Mouse (Mus musculus): Measurements from ENCODE around the gene Npy2r. TPM values are rescaled to one million over a fixed set of nuclear protein-coding genes. Genes with fewer than 3 reads are reported as not detected.

The Npy2r gene
- total RNA-seq (2014; rRNA removed) = 0.07 TPM in 1 of 2 replicates, not detected in the other
- not detected in 2 replicates for polyA plus RNA-seq (2012; rRNA removed)

DNA sequence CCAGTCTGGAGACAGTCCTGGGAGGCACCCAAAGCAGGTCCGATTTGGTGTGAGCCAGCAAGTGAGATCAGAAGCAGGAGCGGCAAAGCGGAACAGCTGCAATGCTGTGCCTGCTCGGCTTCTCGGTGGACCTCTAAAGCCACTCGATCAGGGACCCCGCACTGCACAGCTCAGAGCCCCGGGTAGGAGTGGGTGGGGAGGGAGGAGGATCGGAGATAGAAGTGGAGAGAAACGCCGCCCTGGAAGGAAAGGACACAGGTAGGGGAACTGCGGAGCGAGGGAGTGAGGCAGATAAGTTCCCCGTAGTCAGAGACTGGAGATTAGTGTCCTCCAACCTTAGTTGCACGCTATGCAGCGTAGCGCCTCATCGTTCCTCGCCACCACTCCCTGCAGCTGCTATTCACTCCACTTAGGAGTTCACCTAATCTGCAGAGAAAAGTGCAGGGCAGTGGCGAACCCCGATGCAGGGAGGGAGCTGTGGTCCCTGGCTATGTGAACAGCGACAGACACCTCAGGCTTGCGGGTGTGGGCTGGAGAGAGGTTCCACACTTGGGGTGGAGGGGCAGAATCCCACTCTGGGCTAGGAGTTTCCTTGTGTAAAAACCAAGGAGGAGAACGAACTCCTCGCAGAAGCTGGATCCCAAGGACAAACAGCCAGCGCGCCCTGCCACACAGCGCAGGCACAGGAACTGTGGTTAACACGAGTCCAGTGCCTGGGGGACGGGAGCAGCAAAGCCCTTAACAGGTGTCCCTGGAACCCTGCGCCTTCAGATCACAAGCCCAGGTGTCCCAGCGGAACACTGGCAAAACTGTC, at the start of gene Npy2r:
TSS of gene Npy2r (minus strand) at position 177 of the 814 bp plus-strand sequence.
- H3K4me3 ChIP-seq (ENCODE audit: insufficient read depth, low read depth, low read length) = no peak within 1 kb of the TSS

DNA sequence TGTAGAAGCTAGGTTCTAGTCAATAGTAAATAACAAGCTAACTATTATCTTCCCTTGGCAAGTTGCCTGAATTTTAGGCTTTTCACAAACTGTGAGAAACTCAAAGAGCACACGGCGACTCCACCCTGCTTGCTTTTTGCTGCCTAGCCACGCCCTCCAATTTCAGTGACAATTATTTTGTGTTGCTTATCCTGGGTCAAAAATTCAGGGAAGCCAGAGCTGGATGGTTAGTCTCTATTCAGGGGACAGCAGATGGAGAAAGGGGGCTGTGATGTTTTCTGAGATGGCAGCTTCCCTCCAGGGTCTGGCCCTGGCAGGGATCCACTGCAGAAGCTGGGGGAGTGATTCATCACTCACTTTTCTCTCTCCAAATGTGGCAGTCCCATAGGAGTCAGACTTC, 9.9 kb upstream of the Npy2r start:
- Histone ChIP-seq H3K36me3 (ENCODE audit: control insufficient read depth, insufficient read depth, low read length) (no peaks in the 10 kb centered on the region), H3K4me1 (ENCODE audit: control insufficient read depth, insufficient read depth, low read length) (no peaks in the 10 kb centered on the region)

More for the DNA sequence above, at the start of gene Npy2r:
- Histone ChIP-seq H3K4me1 (ENCODE audit: control insufficient read depth, insufficient read depth, low read length) (no peaks in the 10 kb centered on the region), H3K36me3 (ENCODE audit: control insufficient read depth, insufficient read depth, low read length) (no peaks in the 10 kb centered on the region), H3K79me2 (ENCODE audit: control insufficient read depth, insufficient read depth, low read length) (no peaks in the 10 kb centered on the region), H3K9ac (ENCODE audit: low read depth, low read length) (no peak within 1 kb of the TSS), H3K27me3 (ENCODE audit: control insufficient read depth, insufficient read depth, low read length) (no peaks in the 10 kb centered on the region; the same call in 1 of the 2 replicates), H3K27ac (replicated peaks; ENCODE audit: insufficient read depth, low read depth, low read length) (no peak within 1 kb of the TSS)
- DNase-seq (ENCODE audit: extremely low read depth, low read depth, low spot score) = no peak
- TF ChIP-seq POLR2A (IDR thresholded peaks at IDR 0.05; ENCODE audit: extremely low read depth, insufficient read depth, low read length) (no peak), CTCF (IDR thresholded peaks at IDR 0.05; ENCODE audit: low read depth, low read length) (no peak)
- WGBS = 3% methylated on average over 32 of the region's 32 CpGs

DNA sequence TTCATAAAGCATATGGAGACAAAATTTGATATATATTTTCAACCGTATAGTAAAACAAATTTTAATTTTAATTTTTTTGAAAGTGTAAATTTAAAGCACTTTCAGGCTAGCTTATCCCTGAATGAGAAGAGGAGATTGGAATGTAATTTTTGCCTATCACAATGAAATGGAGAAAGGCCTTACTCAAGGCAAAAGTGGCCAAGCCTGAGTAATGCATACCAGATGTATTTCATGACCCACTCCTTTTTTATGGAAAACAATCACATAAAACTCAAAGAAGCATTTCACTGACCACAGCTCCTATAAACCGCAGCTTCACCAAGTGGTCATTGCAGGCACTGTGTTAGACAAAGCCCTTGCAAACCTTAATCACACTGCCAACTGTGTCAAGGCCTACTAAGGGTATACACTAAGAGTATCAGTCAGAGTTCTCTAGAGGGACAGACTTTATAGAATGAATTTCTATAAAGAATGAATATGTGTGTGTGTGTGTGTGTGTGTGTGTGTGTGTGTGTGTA, 8.5 kb upstream of the Npy2r start:
- TF ChIP-seq POLR2A (IDR thresholded peaks at IDR 0.05; ENCODE audit: extremely low read depth, insufficient read depth, low read length) = no peak
- TF ChIP-seq CTCF (IDR thresholded peaks at IDR 0.05; ENCODE audit: low read depth, low read length) = no peak
- no peak overlapping the region for H3K27ac ChIP-seq (replicated peaks; ENCODE audit: insufficient read depth, low read depth, low read length)
- no peaks in the 10 kb centered on the region for H3K36me3 ChIP-seq (ENCODE audit: control insufficient read depth, insufficient read depth, low read length)
- H3K79me2 ChIP-seq (ENCODE audit: control insufficient read depth, insufficient read depth, low read length) = no peaks in the 10 kb centered on the region
- no peak overlapping the region for H3K9ac ChIP-seq (ENCODE audit: low read depth, low read length)
- DNase-seq (ENCODE audit: extremely low read depth, low read depth, low spot score) = no peak
- H3K4me3 ChIP-seq (ENCODE audit: insufficient read depth, low read depth, low read length) = no peak overlapping the region
- H3K4me1 ChIP-seq (ENCODE audit: control insufficient read depth, insufficient read depth, low read length) = no peaks in the 10 kb centered on the region
- H3K27me3 ChIP-seq (ENCODE audit: control insufficient read depth, insufficient read depth, low read length) = no peaks in the 10 kb centered on the region; the same call in 1 of the 2 replicates
- WGBS = 89% methylated on average over 2 of the region's 2 CpGs

More for the DNA sequence above, 9.9 kb upstream of the Npy2r start:
- Histone ChIP-seq H3K27ac (replicated peaks; ENCODE audit: insufficient read depth, low read depth, low read length) (no peak overlapping the region), H3K79me2 (ENCODE audit: control insufficient read depth, insufficient read depth, low read length) (no peaks in the 10 kb centered on the region), H3K9ac (ENCODE audit: low read depth, low read length) (no peak overlapping the region), H3K4me3 (ENCODE audit: insufficient read depth, low read depth, low read length) (no peak overlapping the region), H3K27me3 (ENCODE audit: control insufficient read depth, insufficient read depth, low read length) (no peaks in the 10 kb centered on the region)
- WGBS = 66% methylated on average over 3 of the region's 3 CpGs
- no peak for TF ChIP-seq POLR2A (IDR thresholded peaks at IDR 0.05; ENCODE audit: extremely low read depth, insufficient read depth, low read length)
- TF ChIP-seq CTCF (IDR thresholded peaks at IDR 0.05; ENCODE audit: low read depth, low read length) = no peak
- no peak for DNase-seq (ENCODE audit: extremely low read depth, low read depth, low spot score)

DNA sequence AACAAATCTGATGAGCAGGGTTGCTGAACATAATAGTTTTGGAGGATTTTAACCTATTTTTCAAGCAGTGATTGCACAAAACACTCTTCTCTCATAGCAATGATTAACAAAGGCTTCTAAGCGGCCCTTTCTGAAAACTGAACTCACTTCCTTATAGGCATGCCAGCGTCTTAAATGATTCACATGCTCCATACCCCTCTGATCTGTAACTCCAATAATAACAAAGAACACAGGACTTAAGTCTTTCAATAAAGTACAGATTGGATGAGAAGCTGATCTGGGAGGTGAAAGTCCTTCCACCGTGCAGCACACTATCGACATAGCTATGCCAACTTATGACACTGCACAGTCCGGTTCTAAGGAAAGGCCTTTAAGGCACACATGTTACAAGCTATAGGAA, 2.0 kb upstream of the Npy2r start:
- TF ChIP-seq CTCF (IDR thresholded peaks at IDR 0.05; ENCODE audit: low read depth, low read length) (no peak), POLR2A (IDR thresholded peaks at IDR 0.05; ENCODE audit: extremely low read depth, insufficient read depth, low read length) (no peak)
- WGBS = 84% methylated on average over 5 of the region's 5 CpGs
- Histone ChIP-seq H3K9ac (ENCODE audit: low read depth, low read length) (no peak overlapping the region), H3K79me2 (ENCODE audit: control insufficient read depth, insufficient read depth, low read length) (no peaks in the 10 kb centered on the region), H3K36me3 (ENCODE audit: control insufficient read depth, insufficient read depth, low read length) (no peaks in the 10 kb centered on the region), H3K27ac (replicated peaks; ENCODE audit: insufficient read depth, low read depth, low read length) (no peak overlapping the region), H3K4me1 (ENCODE audit: control insufficient read depth, insufficient read depth, low read length) (no peaks in the 10 kb centered on the region), H3K27me3 (ENCODE audit: control insufficient read depth, insufficient read depth, low read length) (no peaks in the 10 kb centered on the region; the same call in 1 of the 2 replicates), H3K4me3 (ENCODE audit: insufficient read depth, low read depth, low read length) (no peak overlapping the region)
- no peak for DNase-seq (ENCODE audit: extremely low read depth, low read depth, low spot score)

DNA sequence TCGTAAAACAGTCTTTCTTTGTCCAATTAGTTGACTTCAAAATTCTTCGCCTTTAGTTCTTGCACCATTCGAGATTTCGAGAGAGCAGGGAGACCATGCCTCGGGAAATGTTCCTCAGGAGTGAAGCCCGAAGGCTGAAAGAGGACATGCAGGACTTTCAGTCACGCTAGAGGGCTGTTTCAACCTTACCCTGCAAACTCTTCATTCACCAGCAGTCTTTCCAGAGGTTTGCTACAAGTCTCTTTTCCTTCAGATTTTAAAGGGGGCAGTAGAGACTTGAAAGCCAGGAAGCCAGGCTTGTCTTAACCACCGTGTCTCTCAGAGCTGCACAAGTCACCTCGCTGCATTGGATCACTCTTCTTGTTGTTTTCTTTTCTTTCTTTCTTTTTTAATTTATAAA, 869 bp upstream of the Npy2r start:
- Histone ChIP-seq H3K27ac (replicated peaks; ENCODE audit: insufficient read depth, low read depth, low read length) (no peak overlapping the region), H3K36me3 (ENCODE audit: control insufficient read depth, insufficient read depth, low read length) (no peaks in the 10 kb centered on the region), H3K4me3 (ENCODE audit: insufficient read depth, low read depth, low read length) (no peak overlapping the region), H3K27me3 (ENCODE audit: control insufficient read depth, insufficient read depth, low read length) (no peaks in the 10 kb centered on the region; the same call in 1 of the 2 replicates), H3K4me1 (ENCODE audit: control insufficient read depth, insufficient read depth, low read length) (no peaks in the 10 kb centered on the region), H3K79me2 (ENCODE audit: control insufficient read depth, insufficient read depth, low read length) (no peaks in the 10 kb centered on the region), H3K9ac (ENCODE audit: low read depth, low read length) (no peak overlapping the region)
- WGBS = 9% methylated on average over 9 of the region's 9 CpGs
- DNase-seq (ENCODE audit: extremely low read depth, low read depth, low spot score) = no peak
- no peak for TF ChIP-seq POLR2A (IDR thresholded peaks at IDR 0.05; ENCODE audit: extremely low read depth, insufficient read depth, low read length)
- TF ChIP-seq CTCF (IDR thresholded peaks at IDR 0.05; ENCODE audit: low read depth, low read length) = no peak

DNA sequence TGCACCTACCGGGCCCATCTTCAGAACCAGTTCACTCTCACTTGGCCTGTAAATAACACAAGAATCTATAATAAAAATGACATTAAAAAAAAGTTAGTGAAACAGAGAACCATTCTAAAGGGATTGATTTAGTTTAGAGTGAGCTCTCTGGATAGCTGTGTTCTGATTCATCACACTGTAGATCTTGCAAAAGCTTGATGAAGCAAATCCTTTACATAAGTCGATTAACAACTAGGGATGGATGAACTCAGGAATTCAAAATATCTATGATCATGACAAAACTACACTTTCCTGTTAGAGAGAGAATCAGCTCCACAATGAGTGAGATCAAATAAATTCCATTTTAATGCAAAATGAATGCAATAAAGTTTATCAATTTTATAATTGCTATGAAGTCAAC, 6.4 kb downstream of the Npy2r start:
- Histone ChIP-seq H3K4me3 (ENCODE audit: insufficient read depth, low read depth, low read length) (no peak overlapping the region), H3K27ac (replicated peaks; ENCODE audit: insufficient read depth, low read depth, low read length) (no peak overlapping the region), H3K36me3 (ENCODE audit: control insufficient read depth, insufficient read depth, low read length) (no peaks in the 10 kb centered on the region), H3K79me2 (ENCODE audit: control insufficient read depth, insufficient read depth, low read length) (no peaks in the 10 kb centered on the region), H3K9ac (ENCODE audit: low read depth, low read length) (no peak overlapping the region), H3K4me1 (ENCODE audit: control insufficient read depth, insufficient read depth, low read length) (no peaks in the 10 kb centered on the region), H3K27me3 (ENCODE audit: control insufficient read depth, insufficient read depth, low read length) (no peaks in the 10 kb centered on the region)
- no peak for DNase-seq (ENCODE audit: extremely low read depth, low read depth, low spot score)
- TF ChIP-seq CTCF (IDR thresholded peaks at IDR 0.05; ENCODE audit: low read depth, low read length) = no peak
- TF ChIP-seq POLR2A (IDR thresholded peaks at IDR 0.05; ENCODE audit: extremely low read depth, insufficient read depth, low read length) = no peak
- 75% methylated on average over 2 of the region's 2 CpGs for WGBS
